Mouse (Mus musculus) bone marrow macrophage, adult 2 months (primary cell): ENCODE results near the gene Uvrag.

Source experiments
- CTCF ChIP-seq: IDR thresholded peaks from 2 replicates; pipeline ENCODE4 v1.5.1; 2012; ENCODE audit warnings: low read depth, mild to moderate bottlenecking, low read length, moderate library complexity
- POLR2A ChIP-seq: IDR thresholded peaks from 2 replicates; pipeline ENCODE4 v1.6.1; 2012; ENCODE audit warnings: mild to moderate bottlenecking, low read depth, low read length, borderline replicate concordance

DNA sequence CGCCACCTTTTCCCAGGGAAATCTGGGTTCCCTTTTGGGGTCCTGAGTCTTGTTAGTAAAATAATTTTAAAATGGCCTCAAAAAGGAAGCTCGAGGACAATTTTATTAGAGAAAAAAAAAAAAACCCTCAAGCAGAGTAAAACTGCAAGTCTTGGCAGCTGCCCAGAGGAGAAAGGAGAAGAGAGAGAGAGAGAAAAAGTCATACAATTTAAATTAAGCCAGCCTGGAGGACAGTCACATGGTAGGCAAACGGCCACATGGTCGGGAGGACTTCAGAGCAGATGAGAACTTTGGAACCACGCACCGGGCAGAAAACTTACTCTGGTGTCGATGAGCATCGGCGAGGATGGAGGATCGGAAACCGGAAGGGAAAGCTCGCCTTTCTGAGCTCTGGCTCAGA is 269.1 kb downstream of the Uvrag start:
- TF ChIP-seq CTCF (no peak), POLR2A (no peak)
